Mouse (Mus musculus) spleen, adult 2 months (tissue): Measurements from ENCODE around the gene Bzw2.

Source experiments
- CTCF ChIP-seq: fragments of 200-500 bp; IDR thresholded peaks from 2 replicates; pipeline ENCODE4 v1.5.1; 2011; ENCODE audit warnings: mild to moderate bottlenecking, inconsistent platforms; ENCODE audit not compliant: insufficient read depth, insufficient read length, insufficient replicate concordance; ENCODE audit errors: extremely low read depth
- POLR2A ChIP-seq: fragments of 200-500 bp; IDR thresholded peaks from 2 replicates; pipeline ENCODE4 v1.6.1; 2011; ENCODE audit warnings: low read depth, low read length, inconsistent platforms

GRCm38 (mm10) chr12:36132254-36132653 is 25.6 kb downstream of the Bzw2 start:
- TF ChIP-seq POLR2A (no peak), CTCF (no peak)
